In the genomic region with DNA sequence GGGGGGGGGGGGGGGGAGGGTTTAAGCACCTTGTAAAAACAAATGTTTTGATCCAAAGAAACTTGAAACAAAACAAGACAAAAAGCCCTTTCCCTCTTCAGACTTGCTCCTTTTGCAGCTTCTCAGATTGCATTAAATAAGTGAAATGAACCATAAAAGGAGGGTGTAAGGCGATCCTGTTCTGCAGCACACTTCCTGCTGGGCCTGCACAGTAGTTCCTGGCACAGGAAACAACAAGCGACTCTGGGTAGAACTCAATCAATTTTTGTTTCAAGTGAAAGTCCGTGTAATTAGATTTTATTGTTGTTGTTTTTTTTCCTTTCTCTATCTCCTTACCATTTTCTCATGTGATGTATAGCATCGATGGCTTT, we compare ENCODE assay signal across 21 mouse cellular contexts. TPM values are rescaled to one million over a fixed set of nuclear protein-coding genes. Genes with fewer than 3 reads are reported as not detected.
DNase-seq lines count a peak whose midpoint lies in the region; ATAC-seq and TF ChIP-seq lines count a peak whose summit lies in the region.
"Had no signal": no experiment of that assay in that cellular context is flagged by ENCODE, and none has a peak within 500 bp of the region (broad histone marks: within the 10 kb centered on the region; RNA-seq: fewer than 3 reads in every experiment).

No protein-coding gene starts in this region.

- H3K4me3 ChIP-seq in hindbrain, embryonic 10.5 days, result no peak overlapping the region
- no peak overlapping the region for H3K4me3 ChIP-seq in hindbrain, embryonic 16.5 days (ENCODE audit: low read length)
- H3K4me3 ChIP-seq in embryonic facial prominence, embryonic 14.5 days (ENCODE audit: low read depth, low read length), result no peak overlapping the region
- no peak overlapping the region for H3K4me3 ChIP-seq in limb, embryonic 12.5 days (replicated peaks)
- no peak overlapping the region for H3K4me3 ChIP-seq in layer of hippocampus, adult 2 months
- H3K4me3 ChIP-seq: erythroblast, embryonic 14.5 days; left cerebral cortex, adult 2 months; liver, embryonic 15.5 days; midbrain, embryonic 12.5 days had no signal

- no peaks in the 10 kb centered on the region for H3K9me3 ChIP-seq in hindbrain, embryonic 10.5 days
- H3K9me3 ChIP-seq in hindbrain, embryonic 16.5 days (ENCODE audit: control insufficient read depth, low read length), result no peaks in the 10 kb centered on the region
- no peaks in the 10 kb centered on the region for H3K9me3 ChIP-seq in embryonic facial prominence, embryonic 14.5 days (ENCODE audit: control insufficient read depth, low read length)
- no peaks in the 10 kb centered on the region for H3K9me3 ChIP-seq in limb, embryonic 12.5 days
- H3K9me3 ChIP-seq: liver, embryonic 15.5 days; midbrain, embryonic 12.5 days had no signal

- H3K4me2 ChIP-seq in hindbrain, embryonic 16.5 days (ENCODE audit: low read length), result no peak overlapping the region
- H3K4me2 ChIP-seq in embryonic facial prominence, embryonic 14.5 days (ENCODE audit: low read depth, low read length), result no peak overlapping the region
- H3K4me2 ChIP-seq in limb, embryonic 12.5 days, result peak overlapping the region; percentile 52
- H3K4me2 ChIP-seq: liver, embryonic 15.5 days had no signal

- H3K36me3 ChIP-seq in hindbrain, embryonic 10.5 days, result no peaks in the 10 kb centered on the region
- no peaks in the 10 kb centered on the region for H3K36me3 ChIP-seq in hindbrain, embryonic 16.5 days (ENCODE audit: control insufficient read depth, insufficient read depth, low read length)
- H3K36me3 ChIP-seq in embryonic facial prominence, embryonic 14.5 days (ENCODE audit: control insufficient read depth, insufficient read depth, low read length), result no peaks in the 10 kb centered on the region
- H3K36me3 ChIP-seq in limb, embryonic 12.5 days, result no peaks in the 10 kb centered on the region
- H3K36me3 ChIP-seq: liver, embryonic 15.5 days; midbrain, embryonic 12.5 days had no signal

- no peak for ATAC-seq in hindbrain, embryonic 16.5 days
- peak; percentile 79; the same call in 1 of the 2 replicates for ATAC-seq in embryonic facial prominence, embryonic 14.5 days (ENCODE audit: low read depth)
- no peak for ATAC-seq in limb, embryonic 12.5 days (ENCODE audit: insufficient number of reproducible peaks, insufficient read depth, low FRiP score, low TSS enrichment, low read depth)
- ATAC-seq: intestine, embryonic 16.5 days had no signal

- 10% methylated on average over 4 of the region's 4 CpGs for WGBS in hindbrain, embryonic 10.5 days
- 6% methylated on average over 4 of the region's 4 CpGs for WGBS in hindbrain, embryonic 16.5 days
- WGBS in embryonic facial prominence, embryonic 14.5 days, result 26% methylated on average over 4 of the region's 4 CpGs
- WGBS in limb, embryonic 12.5 days, result 18% methylated on average over 4 of the region's 4 CpGs

- TF ChIP-seq CTCF in brain, embryonic 14.5 days (IDR thresholded peaks at IDR 0.05; ENCODE audit: borderline replicate concordance, extremely low read depth, insufficient read depth, insufficient read length), result no peak
- no peak for TF ChIP-seq CTCF in layer of hippocampus, adult 2 months (conservative IDR thresholded peaks at IDR 0.05)

- no peak for TF ChIP-seq POLR2A in brain, embryonic 14.5 days (IDR thresholded peaks at IDR 0.05; ENCODE audit: borderline replicate concordance, extremely low read depth, insufficient read depth, insufficient read length, poor library complexity, severe bottlenecking)

- peaks cover 25% of the 10 kb centered on the region for H3K4me1 ChIP-seq in hindbrain, embryonic 10.5 days (replicated peaks)
- 0 out of 2 replicates have a peak, but pooled peaks cover 6% of the 10 kb centered on the region for H3K4me1 ChIP-seq in hindbrain, embryonic 16.5 days (ENCODE audit: control insufficient read depth, insufficient read depth, low read depth, low read length)
- peaks cover 18% of the 10 kb centered on the region for H3K4me1 ChIP-seq in embryonic facial prominence, embryonic 14.5 days (ENCODE audit: control insufficient read depth, insufficient read depth, low read length)
- peaks cover 23% of the 10 kb centered on the region for H3K4me1 ChIP-seq in limb, embryonic 12.5 days (replicated peaks)
- H3K4me1 ChIP-seq: liver, embryonic 15.5 days had no signal

- H3K27ac ChIP-seq in hindbrain, embryonic 10.5 days, result peak overlapping the region; percentile 56; the same call in 1 of the 2 replicates
- H3K27ac ChIP-seq in hindbrain, embryonic 16.5 days (ENCODE audit: low read depth, low read length), result no peak overlapping the region
- peak overlapping the region; percentile 77; the same call in 1 of the 2 replicates for H3K27ac ChIP-seq in embryonic facial prominence, embryonic 14.5 days (replicated peaks; ENCODE audit: low read depth, low read length)
- peak overlapping the region; percentile 86 for H3K27ac ChIP-seq in limb, embryonic 12.5 days
- H3K27ac ChIP-seq in layer of hippocampus, adult 2 months, result no peak overlapping the region
- H3K27ac ChIP-seq: left cerebral cortex, adult 2 months; liver, embryonic 15.5 days; midbrain, embryonic 12.5 days had no signal

- peak; percentile 14 for DNase-seq in hindbrain, embryonic 10.5 days (ENCODE audit: low spot score)
- peak; percentile 62 for DNase-seq in brain, embryonic 14.5 days (ENCODE audit: low read depth)
- DNase-seq in embryonic facial prominence, embryonic 14.5 days (ENCODE audit: low spot score), result peak; percentile 68
- no peak for DNase-seq in layer of hippocampus, adult 2 months (ENCODE audit: low spot score in 2 of 2)
- DNase-seq in thymus, postnatal 10 days (ENCODE audit: low spot score in 2 of 2), result no peak
- no peak for DNase-seq in right cerebral cortex, postnatal 14 days
- DNase-seq: adrenal gland, postnatal 10 days; B cell, adult 2 months; heart, adult 18-20 months; lung, postnatal 36 days had no signal

- H3K27me3 ChIP-seq in hindbrain, embryonic 10.5 days (ENCODE audit: insufficient read depth, poor library complexity, severe bottlenecking), result 0 out of 2 replicates have a peak, but pooled peaks cover 7% of the 10 kb centered on the region
- H3K27me3 ChIP-seq in hindbrain, embryonic 16.5 days (replicated peaks; ENCODE audit: control insufficient read depth, insufficient read depth, low read length), result no peaks in the 10 kb centered on the region
- no peaks in the 10 kb centered on the region for H3K27me3 ChIP-seq in embryonic facial prominence, embryonic 14.5 days (replicated peaks; ENCODE audit: control insufficient read depth, insufficient read depth, low read length)
- no peaks in the 10 kb centered on the region for H3K27me3 ChIP-seq in limb, embryonic 12.5 days
- H3K27me3 ChIP-seq: liver, embryonic 15.5 days had no signal

- no peak overlapping the region for H3K9ac ChIP-seq in hindbrain, embryonic 16.5 days (ENCODE audit: low read depth, low read length)
- no peak overlapping the region for H3K9ac ChIP-seq in embryonic facial prominence, embryonic 14.5 days (ENCODE audit: low read depth, low read length)
- no peak overlapping the region for H3K9ac ChIP-seq in limb, embryonic 12.5 days (replicated peaks)
- H3K9ac ChIP-seq: liver, embryonic 15.5 days; midbrain, embryonic 12.5 days had no signal

RNA-seq across cellular contexts. Expression of gene A930009A15Rik, which starts 48.7 kb away (rescaled TPM):
- 0.27 and 0.56 TPM in 2 replicates for polyA plus RNA-seq in hindbrain, embryonic 10.5 days (2016; fragmentation: Nextera tagmentation; extraction: Ambion mirVana)
- 1.00 and 1.6 TPM in 2 replicates for polyA plus RNA-seq in hindbrain, embryonic 16.5 days (2015; fragmentation: Nextera tagmentation; extraction: Ambion mirVana)
- polyA plus RNA-seq in brain, embryonic 14.5 days (2012; rRNA removed), result 0.14 and 0.36 TPM in 2 replicates
- 0.42 TPM in 1 of 2 replicates, not detected in the other for polyA plus RNA-seq in embryonic facial prominence, embryonic 14.5 days (2014; fragmentation: Nextera tagmentation; extraction: Ambion mirVana)
- not detected in 2 replicates for polyA plus RNA-seq in limb, embryonic 12.5 days (2016; fragmentation: Nextera tagmentation; extraction: Ambion mirVana)
- under 1 TPM in 1 of 2 experiments, not detected in 1; 0.61 TPM for total RNA-seq in layer of hippocampus, adult 2 months (2021)
- total RNA-seq: adrenal gland, postnatal 10 days; gastrocnemius, adult 18-20 months; heart, adult 18-20 months had no signal
- polyA plus RNA-seq: erythroblast, embryonic 14.5 days; heart, postnatal 0 days; intestine, embryonic 16.5 days; liver, embryonic 15.5 days; testis, adult 2 months; urinary bladder, adult 2 months had no signal

Comparison
In these comparisons a context has a peak if more than half of its experiments do, and no peak if none do; other contexts are left out.
1. H3K27ac ChIP-seq: peak in hindbrain, embryonic 10.5 days (single experiment), embryonic facial prominence, embryonic 14.5 days (single experiment) and limb, embryonic 12.5 days (single experiment); none in hindbrain, embryonic 16.5 days (single experiment) and layer of hippocampus, adult 2 months (single experiment).
2. DNase-seq: peak in hindbrain, embryonic 10.5 days (single experiment), brain, embryonic 14.5 days (single experiment) and embryonic facial prominence, embryonic 14.5 days (single experiment); none in layer of hippocampus, adult 2 months (0 of 2), thymus, postnatal 10 days (0 of 2) and right cerebral cortex, postnatal 14 days (single experiment).